Mouse (Mus musculus) erythroblast, adult 5-6 weeks (primary cell): ENCODE data around the gene Zdhhc17. TPM values are rescaled to one million over a fixed set of nuclear protein-coding genes. Genes with fewer than 3 reads are reported as not detected.

ENCODE experiments used
- ATAC-seq: replicated peaks from 2 replicates; pipeline ENCODE4 v1.8.0; 2016; ENCODE audit warnings: moderate number of reproducible peaks, mild to moderate bottlenecking, moderate TSS enrichment, inconsistent platforms; ENCODE audit not compliant: poor library complexity, low FRiP score, severe bottlenecking
- total RNA-seq, 2 experiments: library from RNA; stranded (forward) in 1 of 2; stranded (reverse) in 1 of 2; fragments of 150-400 nt in 1 of 2; fragments of 200-764, 138-1000 nt in 1 of 2; gene quantifications; 2 replicates each; pipeline versions ENCODE4 v1.2.3 to v1.2.4; 2015 to 2017; ENCODE audit warnings: low replicate concordance in 2 of 2

Gene Zdhhc17
- total RNA-seq (2015; ENCODE audit: low replicate concordance) (19.9 and 54.4 TPM in 2 replicates), total RNA-seq (2017; ENCODE audit: low replicate concordance) (15.8 and 18.3 TPM in 2 replicates)

DNA sequence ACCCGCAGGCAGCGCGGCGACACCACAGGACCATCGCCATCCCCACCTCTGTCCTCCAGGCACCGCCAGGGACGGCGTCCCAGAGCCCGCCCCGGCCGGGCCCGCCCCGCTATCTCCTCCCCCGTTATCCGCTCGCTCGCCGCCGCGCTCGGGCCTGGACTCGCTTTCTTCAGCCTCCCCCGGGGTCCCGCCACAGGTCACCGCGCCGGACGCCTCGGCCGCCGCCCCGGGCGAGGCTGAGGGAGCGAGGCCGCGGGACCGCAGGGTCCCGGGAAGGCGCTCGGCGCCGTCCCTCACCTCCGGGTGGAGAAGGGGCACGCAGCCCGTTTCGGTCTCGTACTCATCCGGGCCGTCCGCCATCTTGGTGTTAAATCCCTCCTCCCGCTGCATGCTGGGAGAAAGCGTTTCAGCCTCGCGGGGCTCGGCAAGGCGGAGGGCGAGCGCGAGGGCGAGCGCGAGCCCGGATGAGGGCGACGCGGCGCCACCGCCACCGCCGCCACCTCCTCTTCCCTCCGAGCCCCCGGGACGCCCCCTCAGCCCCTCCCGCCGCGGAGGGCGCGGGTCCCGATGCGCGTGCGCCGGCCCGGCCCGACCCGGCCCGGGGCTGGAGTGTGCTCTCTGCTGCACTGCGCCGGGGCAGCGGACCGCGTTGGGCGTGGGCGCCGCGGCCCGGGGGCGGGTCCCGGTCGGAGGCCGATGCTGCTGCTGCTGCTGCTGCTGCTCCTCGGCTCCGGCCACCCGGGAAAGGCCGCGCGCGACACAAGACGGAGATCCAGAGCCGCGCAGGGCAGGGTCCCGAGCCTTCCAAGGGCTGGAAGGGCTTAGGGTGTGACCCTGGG, at the start of gene Zdhhc17:
Gene Zdhhc17, minus strand, starts transcription at position 500 of the 839 bp plus-strand sequence.
- peak; percentile 84 for ATAC-seq

- no peak for ATAC-seq
Measured at GRCm38 (mm10) chr10:111055770-111056169, 45.8 kb upstream of the Zdhhc17 start.

- ATAC-seq, result no peak
Measured at GRCm38 (mm10) chr10:111051606-111052005, 41.7 kb upstream of the Zdhhc17 start.

DNA sequence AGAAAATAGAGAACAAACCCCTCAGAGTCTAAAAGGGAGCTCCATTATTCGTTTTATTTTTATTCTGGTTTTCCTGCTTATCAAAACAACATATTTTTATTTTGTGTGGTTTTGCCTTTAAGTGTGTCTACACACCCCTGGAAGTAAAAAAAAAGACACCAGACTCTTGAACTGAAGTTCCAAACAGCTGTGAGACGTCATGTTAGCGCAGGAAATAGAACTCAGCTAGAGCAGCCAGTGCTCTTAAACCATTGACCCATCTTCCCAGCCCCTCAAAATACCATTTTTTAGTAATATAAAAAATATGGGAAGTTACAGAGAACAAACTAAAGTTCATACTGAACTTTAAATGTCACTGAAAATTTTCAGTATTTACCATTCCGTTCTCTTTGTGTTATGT, 40.6 kb upstream of the Zdhhc17 start:
- ATAC-seq, result no peak

DNA sequence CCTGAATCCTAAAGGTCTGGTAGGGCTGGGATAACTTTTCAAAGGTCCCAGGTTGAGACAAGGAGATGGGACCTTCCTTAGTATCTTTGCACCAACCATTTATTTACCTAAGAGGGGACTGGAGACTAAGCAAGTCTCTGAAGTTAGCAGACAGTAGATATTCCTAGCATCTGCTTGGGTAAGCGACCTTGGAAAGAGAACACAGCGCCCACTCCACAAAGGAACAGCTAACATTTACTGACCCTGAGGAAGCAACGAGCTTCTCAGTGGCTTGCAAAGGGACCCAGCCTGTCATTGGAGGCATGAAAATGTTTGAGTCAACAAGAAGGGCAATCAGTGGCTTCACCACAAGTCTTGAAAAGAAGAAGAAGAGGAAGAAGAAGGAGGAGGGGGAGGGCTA, 40.1 kb upstream of the Zdhhc17 start:
- ATAC-seq, result no peak

DNA sequence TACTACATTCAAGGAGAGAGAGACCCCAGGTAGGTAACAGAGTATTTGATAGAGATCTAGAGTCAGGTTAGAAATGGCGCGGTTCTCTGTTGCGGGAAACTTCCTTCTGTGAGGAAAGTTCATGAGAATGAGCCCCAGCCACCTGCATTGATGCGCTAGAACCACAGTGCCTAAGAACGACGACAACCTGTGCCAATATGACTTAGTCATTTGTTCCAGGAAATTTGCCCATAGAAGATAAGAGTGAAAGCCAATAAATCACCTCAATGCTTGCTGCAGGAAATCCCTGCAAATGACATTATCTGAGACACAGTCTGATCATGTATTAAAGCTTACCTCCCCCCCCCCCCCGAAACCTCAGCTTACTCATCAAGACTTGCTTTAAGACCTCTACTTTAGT, 38.0 kb upstream of the Zdhhc17 start:
- no peak for ATAC-seq

GRCm38 (mm10) chr10:111040078-111040656, 30.2 kb upstream of the Zdhhc17 start:
- ATAC-seq, result no peak

- ATAC-seq, result no peak
Measured at GRCm38 (mm10) chr10:111036851-111037250, 26.9 kb upstream of the Zdhhc17 start.

- no peak for ATAC-seq
Measured at GRCm38 (mm10) chr10:111035134-111035533, 25.2 kb upstream of the Zdhhc17 start.

- ATAC-seq, result no peak
Measured at GRCm38 (mm10) chr10:111031511-111032365, 21.8 kb upstream of the Zdhhc17 start.

DNA sequence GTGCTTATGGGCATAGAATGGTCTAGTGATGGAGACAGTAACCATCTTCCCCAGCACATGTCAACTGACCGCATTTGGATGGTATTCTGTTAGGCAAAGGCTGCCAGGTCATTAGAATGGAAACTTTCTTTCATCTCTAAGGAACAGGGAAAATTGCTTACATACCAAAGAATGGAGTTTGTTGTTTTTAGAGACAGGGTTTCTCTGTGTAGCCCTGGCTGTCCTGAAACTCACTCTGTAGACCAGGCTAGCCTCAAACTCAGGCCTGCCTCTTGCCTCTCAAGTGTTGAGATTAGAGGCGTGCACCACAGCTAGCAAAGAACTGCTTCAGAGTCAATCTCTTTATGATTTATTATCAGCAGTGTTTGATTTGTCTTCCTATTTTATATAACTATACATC, 20.9 kb upstream of the Zdhhc17 start:
- no peak for ATAC-seq

DNA sequence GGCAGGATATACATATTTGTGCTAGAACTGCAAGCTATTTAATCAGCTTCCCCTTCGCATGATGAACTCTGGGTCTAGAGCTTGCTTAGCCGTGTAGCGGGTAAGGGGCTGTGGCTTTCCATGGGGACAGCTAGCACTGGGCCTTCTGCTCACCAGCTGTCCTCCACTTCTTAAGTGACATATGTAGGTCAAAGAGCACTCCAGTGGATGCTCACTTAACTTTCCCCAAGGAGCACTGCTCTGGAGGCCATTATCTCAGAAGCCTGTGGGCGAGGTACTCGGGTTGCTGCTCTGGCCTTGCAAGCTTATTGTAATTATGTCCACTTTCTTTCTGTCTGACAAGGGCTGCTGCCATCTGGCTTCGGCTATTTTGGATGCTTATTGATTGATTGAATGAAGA, 16.2 kb upstream of the Zdhhc17 start:
- no peak for ATAC-seq

DNA sequence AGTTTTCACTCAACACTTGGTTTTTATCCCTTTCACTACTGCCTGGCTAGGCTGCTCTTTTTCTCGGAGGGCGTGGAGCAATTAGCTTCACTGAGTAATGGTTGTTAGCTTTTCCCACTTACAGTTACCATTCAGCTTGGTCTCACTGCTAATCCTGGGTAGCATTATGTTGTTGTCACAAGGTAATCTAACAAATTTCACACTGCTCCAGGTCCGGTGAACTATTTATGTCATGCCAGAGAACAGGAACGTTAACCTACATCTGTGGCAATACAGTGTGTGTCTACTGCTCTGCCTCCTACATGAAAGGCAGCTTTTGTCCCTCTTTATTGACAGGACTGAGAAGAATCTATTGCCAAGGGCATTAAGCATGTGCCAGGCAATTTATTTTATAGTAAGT, 14.8 kb upstream of the Zdhhc17 start:
- ATAC-seq, result no peak

DNA sequence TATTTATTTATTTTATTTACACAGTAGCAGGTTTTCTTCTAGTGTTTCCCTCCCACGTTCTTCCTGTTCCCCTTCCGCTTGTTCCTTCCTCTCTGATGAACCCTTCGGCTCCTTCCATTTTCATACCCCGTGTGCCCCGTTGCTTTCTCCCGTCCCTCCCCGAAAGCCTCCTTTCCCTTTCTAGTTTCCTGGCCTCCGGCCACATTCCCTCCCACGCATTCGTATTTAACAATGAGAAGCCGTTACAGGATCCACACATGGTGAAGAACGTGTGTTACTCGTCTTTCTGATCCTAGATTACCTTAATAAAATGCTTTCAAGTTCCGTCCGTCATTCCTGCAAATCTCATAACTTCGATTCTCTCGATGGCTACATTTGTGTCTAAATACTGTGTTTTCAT, 4.5 kb upstream of the Zdhhc17 start:
- no peak for ATAC-seq

GRCm38 (mm10) chr10:111013265-111013664, 3.3 kb upstream of the Zdhhc17 start:
- no peak for ATAC-seq

- ATAC-seq, result no peak
Measured at GRCm38 (mm10) chr10:111012496-111013038, 2.6 kb upstream of the Zdhhc17 start.

- no peak for ATAC-seq
Measured at GRCm38 (mm10) chr10:111011226-111011765, 1.4 kb upstream of the Zdhhc17 start.

- no peak for ATAC-seq
Measured at GRCm38 (mm10) chr10:111010480-111011225, 713 bp upstream of the Zdhhc17 start.

DNA sequence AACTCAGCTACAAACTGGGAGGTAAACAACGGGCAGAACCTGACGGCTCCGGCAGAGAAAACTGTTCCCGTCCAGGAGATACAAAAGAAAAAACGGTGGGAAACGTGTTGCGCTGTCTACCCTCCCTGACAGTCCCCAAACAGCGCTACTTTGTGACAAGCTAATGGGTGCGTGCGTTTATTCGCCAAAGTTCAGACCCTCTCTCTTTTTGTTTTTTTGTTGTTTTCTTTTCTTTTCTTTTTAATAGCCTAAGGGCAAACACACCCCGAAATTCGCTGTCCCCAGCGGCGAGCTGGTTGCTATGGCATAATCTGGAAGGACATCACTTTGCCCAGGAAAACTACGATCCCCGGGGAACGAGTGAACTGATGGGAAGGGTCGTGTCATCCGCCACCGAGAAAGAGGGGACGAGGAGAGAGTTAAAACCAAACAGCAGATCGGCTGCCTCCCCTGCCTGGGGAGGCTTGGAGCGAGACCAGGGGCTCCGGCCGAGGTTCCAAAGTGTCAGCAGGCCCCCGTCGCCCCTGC, 763 bp downstream of the Zdhhc17 start:
- ATAC-seq, result no peak; the same call in 1 of the 2 replicates
